Mouse (Mus musculus) kidney, embryonic 15.5 days (tissue): Measurements from ENCODE around the gene Fam193b. TPM values are rescaled to one million over a fixed set of nuclear protein-coding genes. Genes with fewer than 3 reads are reported as not detected.

Source experiments
- ATAC-seq: fragments of 200-750 bp; cut with Nextera tagmentation; replicated peaks from 2 replicates; pipeline ENCODE4 v1.8.0; 2017; ENCODE audit warnings: moderate TSS enrichment; ENCODE audit not compliant: low FRiP score
- H3K27ac ChIP-seq: fragments of 300-500 bp; sonication (generic); 2 replicates; pipeline ENCODE4 v1.5.1; 2015; ENCODE audit warnings: mild to moderate bottlenecking, inconsistent platforms
- H3K27me3 ChIP-seq: fragments of 300-500 bp; sonication (generic); 2 replicates; pipeline ENCODE4 v1.6.1; 2015; ENCODE audit warnings: inconsistent platforms
- H3K36me3 ChIP-seq: fragments of 300-500 bp; sonication (generic); 2 replicates; pipeline ENCODE4 v1.6.1; 2015; ENCODE audit warnings: inconsistent platforms
- H3K4me1 ChIP-seq: fragments of 300-500 bp; sonication (generic); 2 replicates; pipeline ENCODE4 v1.6.1; 2015; ENCODE audit warnings: inconsistent platforms
- H3K4me2 ChIP-seq: fragments of 300-500 bp; sonication (generic); 2 replicates; pipeline ENCODE4 v1.6.1; 2015; ENCODE audit warnings: moderate library complexity, mild to moderate bottlenecking, inconsistent platforms
- H3K4me3 ChIP-seq: fragments of 300-500 bp; sonication (generic); replicated peaks from 2 replicates; pipeline ENCODE4 v1.5.1; 2015; ENCODE audit warnings: mild to moderate bottlenecking, inconsistent platforms
- H3K9ac ChIP-seq: fragments of 300-500 bp; sonication (generic); 2 replicates; pipeline ENCODE4 v1.6.1; 2015; ENCODE audit warnings: mild to moderate bottlenecking, inconsistent platforms
- H3K9me3 ChIP-seq: fragments of 300-500 bp; sonication (generic); replicated peaks from 2 replicates; pipeline ENCODE4 v1.6.1; 2016; ENCODE audit warnings: inconsistent platforms
- WGBS: fragments of 180-500 bp; shearing (Covaris S2); methylation state at CpG from one replicate; pipeline ENCODE4 v1.1.7; 2015; ENCODE audit warnings: mixed read lengths; 5-methylcytosine and 5-hydroxymethylcytosine counted together
- polyA plus RNA-seq: library from polyadenylated mRNA; unstranded; fragments of >200 nt; fragmentation: Nextera tagmentation; extraction: Ambion mirVana; gene quantifications from 2 replicates; pipeline ENCODE4 v1.2.1, GENCODE M21; 2015

Gene Fam193b
- polyA plus RNA-seq, 1 experiment from 2014 or later = 43.2 TPM

GRCm38 (mm10) chr13:55523951-55524600, 46.8 kb downstream of the Fam193b start:
- Histone ChIP-seq H3K4me2 (no peak overlapping the region), H3K27me3 (no peaks in the 10 kb centered on the region), H3K36me3 (peaks cover 4% of the 10 kb centered on the region), H3K4me1 (peaks cover 16% of the 10 kb centered on the region), H3K9ac (no peak overlapping the region), H3K4me3 (no peak overlapping the region), H3K27ac (no peak overlapping the region), H3K9me3 (no peaks in the 10 kb centered on the region)
- WGBS = 89% methylated on average over 23 of the region's 23 CpGs
- no peak for ATAC-seq

- no peaks in the 10 kb centered on the region for H3K9me3 ChIP-seq
- 0 out of 2 replicates have a peak, but pooled peaks have one; percentile 30 for ATAC-seq
- H3K27ac ChIP-seq = no peak overlapping the region
- no peak overlapping the region for H3K9ac ChIP-seq
- peak overlapping the region; percentile 22 for H3K4me2 ChIP-seq
- H3K27me3 ChIP-seq = no peaks in the 10 kb centered on the region
- no peaks in the 10 kb centered on the region for H3K36me3 ChIP-seq
- H3K4me3 ChIP-seq = no peak overlapping the region
- H3K4me1 ChIP-seq = peaks cover 16% of the 10 kb centered on the region
- 34% methylated on average over 17 of the region's 17 CpGs for WGBS
Observed at GRCm38 (mm10) chr13:55523278-55523677, 47.6 kb downstream of the Fam193b start.

- peaks cover 16% of the 10 kb centered on the region for H3K4me1 ChIP-seq
- no peak overlapping the region for H3K9ac ChIP-seq
- no peaks in the 10 kb centered on the region for H3K36me3 ChIP-seq
- ATAC-seq = 0 out of 2 replicates have a peak, but pooled peaks have one; percentile 7
- no peaks in the 10 kb centered on the region for H3K9me3 ChIP-seq
- WGBS = 47% methylated on average over 8 of the region's 8 CpGs
- no peaks in the 10 kb centered on the region for H3K27me3 ChIP-seq
- no peak overlapping the region for H3K27ac ChIP-seq
- no peak overlapping the region for H3K4me2 ChIP-seq
- H3K4me3 ChIP-seq = no peak overlapping the region
Observed at GRCm38 (mm10) chr13:55522730-55523129, 48.2 kb downstream of the Fam193b start.

GRCm38 (mm10) chr13:55519606-55520005, 51.3 kb downstream of the Fam193b start:
- WGBS = 70% methylated on average over 4 of the region's 4 CpGs
- Histone ChIP-seq H3K9me3 (no peaks in the 10 kb centered on the region), H3K4me2 (no peak overlapping the region), H3K27me3 (0 out of 2 replicates have a peak, but pooled peaks cover 8% of the 10 kb centered on the region), H3K27ac (no peak overlapping the region), H3K9ac (no peak overlapping the region), H3K4me3 (no peak overlapping the region), H3K36me3 (no peaks in the 10 kb centered on the region), H3K4me1 (peaks cover 16% of the 10 kb centered on the region)
- no peak for ATAC-seq

- no peak for ATAC-seq
- no peaks in the 10 kb centered on the region for H3K9me3 ChIP-seq
- H3K27ac ChIP-seq = no peak overlapping the region
- no peak overlapping the region for H3K4me3 ChIP-seq
- peaks cover 13% of the 10 kb centered on the region for H3K4me1 ChIP-seq
- H3K4me2 ChIP-seq = no peak overlapping the region
- peaks cover 8% of the 10 kb centered on the region; the same call in 1 of the 2 replicates for H3K27me3 ChIP-seq
- H3K36me3 ChIP-seq = no peaks in the 10 kb centered on the region
- 2% methylated on average over 5 of the region's 5 CpGs for WGBS
- no peak overlapping the region for H3K9ac ChIP-seq
Observed at GRCm38 (mm10) chr13:55516955-55517354, 54.0 kb downstream of the Fam193b start.

- H3K4me3 ChIP-seq = peak overlapping the region; percentile 89
- peak overlapping the region; percentile 82; the same call in 1 of the 2 replicates for H3K9ac ChIP-seq
- no peak for ATAC-seq
- H3K27ac ChIP-seq = no peak overlapping the region
- WGBS = 37% methylated on average over 9 of the region's 9 CpGs
- H3K36me3 ChIP-seq = peaks cover 17% of the 10 kb centered on the region
- no peaks in the 10 kb centered on the region for H3K9me3 ChIP-seq
- H3K27me3 ChIP-seq = peaks cover 8% of the 10 kb centered on the region; the same call in 1 of the 2 replicates
- peak overlapping the region; percentile 89 for H3K4me2 ChIP-seq
- H3K4me1 ChIP-seq = peaks cover 37% of the 10 kb centered on the region
Observed at GRCm38 (mm10) chr13:55513828-55514227, 57.1 kb downstream of the Fam193b start.

- WGBS = under 1% methylated on average over 55 of the region's 55 CpGs
- peak; percentile 73 for ATAC-seq
Observed at GRCm38 (mm10) chr13:55513111-55513748, 57.7 kb downstream of the Fam193b start, which contains the start of gene Pdlim7. Pdlim7 (minus strand) TSS chr13:55513676.

GRCm38 (mm10) chr13:55512379-55513031, 58.4 kb downstream of the Fam193b start:
- Histone ChIP-seq H3K4me1 (peaks cover 37% of the 10 kb centered on the region), H3K9me3 (no peaks in the 10 kb centered on the region), H3K9ac (peak overlapping the region; percentile 82), H3K4me2 (peak overlapping the region; percentile 89), H3K4me3 (peak overlapping the region; percentile 89), H3K36me3 (peaks cover 30% of the 10 kb centered on the region), H3K27ac (peak overlapping the region; percentile 94), H3K27me3 (peaks cover 8% of the 10 kb centered on the region; the same call in 1 of the 2 replicates)
- 2% methylated on average over 25 of the region's 25 CpGs for WGBS
- ATAC-seq = peak; percentile 69

More at GRCm38 (mm10) chr13:55513111-55513748, 57.7 kb downstream of the Fam193b start, which contains the start of gene Pdlim7:
- H3K27me3 ChIP-seq = peaks cover 8% of the 10 kb centered on the region; the same call in 1 of the 2 replicates
- peaks cover 37% of the 10 kb centered on the region for H3K4me1 ChIP-seq
- H3K4me2 ChIP-seq = peak within 1 kb of the TSS; percentile 89
- H3K27ac ChIP-seq = peak within 1 kb of the TSS; percentile 94
- peak within 1 kb of the TSS; percentile 82 for H3K9ac ChIP-seq
- no peaks in the 10 kb centered on the region for H3K9me3 ChIP-seq
- H3K36me3 ChIP-seq = peaks cover 23% of the 10 kb centered on the region
- H3K4me3 ChIP-seq = peak within 1 kb of the TSS; percentile 89

GRCm38 (mm10) chr13:55511492-55511861, 59.4 kb downstream of the Fam193b start:
- H3K27ac ChIP-seq = peak overlapping the region; percentile 94
- peak overlapping the region; percentile 89 for H3K4me2 ChIP-seq
- WGBS = 35% methylated on average over 5 of the region's 5 CpGs
- H3K4me3 ChIP-seq = peak overlapping the region; percentile 89
- peaks cover 37% of the 10 kb centered on the region for H3K4me1 ChIP-seq
- ATAC-seq = no peak
- no peak overlapping the region for H3K9ac ChIP-seq
- no peaks in the 10 kb centered on the region for H3K9me3 ChIP-seq
- H3K27me3 ChIP-seq = peaks cover 8% of the 10 kb centered on the region; the same call in 1 of the 2 replicates
- H3K36me3 ChIP-seq = peaks cover 40% of the 10 kb centered on the region

GRCm38 (mm10) chr13:55510668-55511491, 60.0 kb downstream of the Fam193b start:
- peak; percentile 82 for ATAC-seq
- Histone ChIP-seq H3K4me3 (peak overlapping the region; percentile 89), H3K27ac (peak overlapping the region; percentile 94), H3K9ac (no peak overlapping the region), H3K36me3 (peaks cover 46% of the 10 kb centered on the region), H3K4me1 (peaks cover 37% of the 10 kb centered on the region), H3K4me2 (peak overlapping the region; percentile 89), H3K27me3 (peaks cover 8% of the 10 kb centered on the region; the same call in 1 of the 2 replicates), H3K9me3 (no peaks in the 10 kb centered on the region)
- WGBS = 14% methylated on average over 6 of the region's 6 CpGs

- H3K4me3 ChIP-seq = peak overlapping the region; percentile 89; the same call in 1 of the 2 replicates
Observed at GRCm38 (mm10) chr13:55510332-55510667, 60.6 kb downstream of the Fam193b start.

More at GRCm38 (mm10) chr13:55510332-55510667, 60.6 kb downstream of the Fam193b start:
- WGBS = 26% methylated on average over 3 of the region's 3 CpGs
- Histone ChIP-seq H3K36me3 (peaks cover 52% of the 10 kb centered on the region), H3K9me3 (no peaks in the 10 kb centered on the region), H3K4me1 (peaks cover 37% of the 10 kb centered on the region), H3K9ac (no peak overlapping the region), H3K27ac (peak overlapping the region; percentile 94), H3K27me3 (peaks cover 6% of the 10 kb centered on the region; the same call in 1 of the 2 replicates), H3K4me2 (peak overlapping the region; percentile 89)
- ATAC-seq = no peak
